Mouse (Mus musculus) heart, adult 18-20 months (tissue): ENCODE measurements around the gene Hspb7. TPM values are rescaled to one million over a fixed set of nuclear protein-coding genes. Genes with fewer than 3 reads are reported as not detected.
A peak's percentile ranks its signal among the peaks of the same experiment; 100 is the strongest.

Source experiments
- DNase-seq, 2 experiments: peaks; one replicate each; pipeline ENCODE4 v3.0.0; 2021 to 2022; ENCODE audit warnings: mixed read lengths in 1 of 2
- total RNA-seq, 2 experiments: library from RNA; stranded (reverse); gene quantifications; 2 replicates each; pipeline ENCODE4 v1.2.3; 2021

The Hspb7 gene
- total RNA-seq, 2 experiments from 2014 or later, result 1,275 to 1,343 TPM

DNA sequence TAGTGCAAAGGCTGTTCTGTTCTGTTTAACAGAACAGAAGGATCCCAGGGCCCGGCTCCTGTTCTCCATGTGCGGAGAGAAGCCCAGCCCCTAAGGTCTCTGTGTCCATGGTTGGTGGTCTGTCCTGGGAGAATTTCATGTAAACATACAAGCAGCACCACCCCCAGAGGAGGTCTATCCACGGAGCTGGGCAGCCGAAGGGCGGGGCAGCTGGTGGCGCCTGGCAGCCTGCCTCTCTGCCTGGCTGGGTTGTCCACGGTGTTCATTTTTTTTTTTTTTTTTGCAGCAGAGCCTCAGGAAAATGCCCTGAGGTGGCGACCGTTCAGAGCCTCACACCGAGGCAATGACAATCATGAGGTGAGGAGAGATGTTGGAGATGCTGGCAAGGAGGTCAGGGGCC lies 48.0 kb downstream of the Hspb7 start:
- no peak for DNase-seq

DNA sequence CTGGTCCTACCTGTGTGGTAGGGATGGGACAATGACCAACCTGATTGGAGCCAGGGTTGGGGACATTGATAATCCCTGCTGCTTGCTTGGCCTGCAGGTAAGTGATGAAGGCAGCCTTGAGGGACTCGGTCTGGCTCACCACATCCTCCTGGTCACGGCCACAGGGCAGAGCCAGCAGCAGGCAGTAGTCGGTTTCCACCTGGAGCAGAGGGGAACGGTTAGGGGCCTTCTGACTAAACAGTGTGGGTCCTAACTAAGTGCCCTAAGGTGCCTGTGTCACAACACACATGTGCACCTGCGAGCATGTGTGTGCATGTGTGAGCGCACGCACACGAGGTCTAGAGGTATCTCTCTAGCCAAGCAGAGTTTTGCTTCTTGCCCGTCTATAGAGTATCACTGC lies 48.8 kb downstream of the Hspb7 start:
- no peak for DNase-seq

DNA sequence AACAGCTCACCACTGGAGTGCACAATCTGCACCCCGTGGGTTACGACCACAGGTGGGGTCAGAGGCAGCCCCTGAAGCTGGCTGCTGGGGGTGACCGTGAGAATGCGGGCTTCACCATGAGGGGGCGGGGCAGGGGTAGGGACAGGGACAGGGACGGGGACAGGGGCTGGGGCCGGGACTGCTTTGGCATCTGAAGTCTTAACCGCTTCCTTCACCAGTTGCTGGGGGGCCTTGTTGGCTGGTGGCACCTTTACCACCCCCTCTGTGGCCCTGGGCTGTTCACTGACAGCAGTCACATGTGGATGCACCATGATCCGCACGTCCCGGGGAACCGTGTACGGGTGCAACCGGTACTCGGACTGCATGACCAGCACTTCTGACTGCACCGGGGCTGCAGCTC lies 50.9 kb downstream of the Hspb7 start:
- no peak for DNase-seq

DNA sequence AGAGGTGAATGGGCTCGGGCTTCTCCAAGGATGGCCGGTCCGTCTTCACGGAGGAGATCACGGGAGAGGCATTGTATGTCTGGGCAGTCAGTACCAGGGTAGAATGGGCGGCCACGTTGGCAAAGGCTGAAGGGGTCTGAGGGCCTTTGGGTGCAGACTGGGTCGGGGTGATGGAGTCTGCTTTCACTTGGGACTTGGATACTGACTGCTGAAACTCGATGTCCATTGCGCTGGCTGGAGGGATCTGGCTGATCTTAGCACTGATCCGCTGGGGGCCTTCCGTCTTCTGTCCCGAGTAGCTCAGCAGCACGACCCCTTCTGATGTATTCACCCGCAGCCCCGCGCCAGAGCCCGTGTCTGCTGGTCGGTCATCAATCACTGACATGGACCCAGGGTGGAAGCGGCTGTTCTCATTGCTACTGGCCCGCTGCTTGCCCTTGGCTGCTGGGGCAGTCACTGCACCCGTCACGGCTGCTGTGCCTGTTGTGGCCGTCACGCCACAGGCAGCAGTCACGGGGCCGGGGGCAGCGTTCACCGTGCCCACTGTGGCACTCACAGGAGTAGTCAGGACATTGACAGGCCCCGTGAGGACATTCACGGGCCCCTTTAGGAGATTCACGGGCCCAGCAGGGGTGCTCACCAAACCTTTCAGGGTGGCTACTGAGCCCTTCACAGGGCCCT lies 52.2 kb downstream of the Hspb7 start:
- no peak for DNase-seq

DNA sequence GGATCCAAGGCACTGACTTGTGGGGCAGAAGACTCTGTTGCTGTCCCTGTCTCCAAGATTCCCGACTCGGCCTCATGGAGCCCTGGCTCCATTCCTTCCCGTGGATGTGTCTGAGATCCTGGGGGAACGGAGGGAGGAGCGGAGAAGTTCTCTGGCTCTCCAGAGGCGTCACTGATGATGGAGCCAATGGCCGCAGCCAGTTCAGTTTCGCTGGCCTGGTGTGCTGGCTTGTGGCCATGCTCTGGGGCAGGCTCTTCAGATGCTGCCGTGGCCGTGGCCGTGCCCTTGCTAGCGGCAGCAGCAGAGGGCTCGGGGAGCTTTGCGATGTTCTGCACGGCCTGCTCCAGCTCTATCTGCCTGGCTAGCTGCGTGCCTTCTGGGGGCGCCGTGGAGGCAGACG lies 53.9 kb downstream of the Hspb7 start:
- peak in 1 of 2 experiments; percentile 29 for DNase-seq

Other genes with a start within 250 kb of the Hspb7 start
- 1 to 10 TPM in 1 of 2 experiments, under 1 TPM in 1; 0.52 to 1.2 TPM for gene Rsg1, start 206.8 kb upstream of the Hspb7 start, total RNA-seq
- 10 to 100 TPM; 28.3 to 31.3 TPM for gene Arhgef19, start 181.3 kb upstream of the Hspb7 start, total RNA-seq
- gene Epha2, start 119.5 kb upstream of the Hspb7 start, total RNA-seq, result 1 to 10 TPM; 6.2 to 6.6 TPM
- gene Fam131c, start 52.6 kb upstream of the Hspb7 start, total RNA-seq, result 1 to 10 TPM; 3.1 to 3.7 TPM
- gene Clcnka, start 22.1 kb upstream of the Hspb7 start, total RNA-seq, result not detected
- under 1 TPM; 0.36 to 0.57 TPM for gene Clcnkb, start 4.8 kb upstream of the Hspb7 start, total RNA-seq
- 1 to 10 TPM; 1.2 TPM for gene Srarp, start 15.3 kb downstream of the Hspb7 start, total RNA-seq
- 10 to 100 TPM; 25.5 to 26.5 TPM for gene Zbtb17, start 23.9 kb downstream of the Hspb7 start, total RNA-seq
- gene Spen, start 117.8 kb downstream of the Hspb7 start, total RNA-seq, result 10 to 100 TPM; 27.0 to 28.6 TPM
- gene Fblim1, start 185.3 kb downstream of the Hspb7 start, total RNA-seq, result 100 to 1,000 TPM; 233 to 291 TPM
- gene Tmem82, start 197.9 kb downstream of the Hspb7 start, total RNA-seq, result 10 to 100 TPM; 18.7 to 20.7 TPM
- 100 to 1,000 TPM; 109 to 132 TPM for gene Slc25a34, start 203.0 kb downstream of the Hspb7 start, total RNA-seq
- gene Plekhm2, start 244.1 kb downstream of the Hspb7 start, total RNA-seq, result 100 to 1,000 TPM; 100 to 102 TPM